Mouse (Mus musculus) ES-Bruce4 (cell line): ENCODE results near the gene Stpg4. TPM values are rescaled to one million over a fixed set of nuclear protein-coding genes. Genes with fewer than 3 reads are reported as not detected.

ENCODE experiments used
- H3K27ac ChIP-seq: 2 replicates; pipeline ENCODE4 v1.5.1; 2012; ENCODE audit warnings: low read length, inconsistent platforms; ENCODE audit not compliant: insufficient read depth
- H3K27me3 ChIP-seq: 2 replicates; pipeline ENCODE4 v1.6.1; 2012; ENCODE audit warnings: mild to moderate bottlenecking, low read length, inconsistent platforms; ENCODE audit not compliant: control insufficient read depth, poor library complexity, insufficient read depth, severe bottlenecking
- H3K36me3 ChIP-seq: 2 replicates; pipeline ENCODE4 v1.6.1; 2012; ENCODE audit warnings: inconsistent platforms, mild to moderate bottlenecking, low read length, moderate library complexity; ENCODE audit not compliant: control insufficient read depth, poor library complexity, insufficient read depth, severe bottlenecking
- H3K4me1 ChIP-seq: one replicate; pipeline ENCODE4 v1.8.1; 2011; ENCODE audit warnings: low read length; ENCODE audit not compliant: control insufficient read depth, insufficient read depth
- H3K4me3 ChIP-seq: 2 replicates; pipeline ENCODE4 v1.5.1; 2011; ENCODE audit warnings: low read depth, mild to moderate bottlenecking, low read length
- H3K9ac ChIP-seq: 2 replicates; pipeline ENCODE4 v1.6.1; 2012; ENCODE audit warnings: low read depth, mild to moderate bottlenecking, inconsistent platforms; ENCODE audit not compliant: poor library complexity, severe bottlenecking
- H3K9me3 ChIP-seq: replicated peaks from 2 replicates; pipeline ENCODE4 v1.6.1; 2012; ENCODE audit warnings: mild to moderate bottlenecking, low read length, inconsistent platforms; ENCODE audit not compliant: control insufficient read depth, poor library complexity, insufficient read depth, severe bottlenecking
- CTCF ChIP-seq: IDR thresholded peaks from one replicate; pipeline ENCODE4 v1.8.1; 2011; ENCODE audit warnings: low read depth, low read length
- EP300 ChIP-seq: IDR thresholded peaks from 2 replicates; pipeline ENCODE4 v1.6.1; 2011; ENCODE audit warnings: low read depth, low read length; ENCODE audit not compliant: insufficient read depth
- POLR2A ChIP-seq: IDR thresholded peaks from one replicate; pipeline ENCODE4 v1.8.1; 2011; ENCODE audit warnings: low read length; ENCODE audit not compliant: insufficient read depth
- polyA plus RNA-seq: library from polyadenylated mRNA; stranded (reverse); fragments of >200 nt; gene quantifications from 2 replicates; pipeline ENCODE4 v1.2.4, GENCODE M21; 2011; ENCODE audit warnings: low read depth; ENCODE audit not compliant: missing spikeins, insufficient read depth, insufficient read length

Gene Stpg4
- polyA plus RNA-seq, 1 experiment: not detected

- Histone ChIP-seq H3K9ac (no peak overlapping the region), H3K27ac (peak overlapping the region; percentile 97), H3K36me3 (no peaks in the 10 kb centered on the region), H3K4me1 (peaks cover 4% of the 10 kb centered on the region), H3K4me3 (no peak overlapping the region), H3K27me3 (no peaks in the 10 kb centered on the region), H3K9me3 (no peaks in the 10 kb centered on the region)
- TF ChIP-seq POLR2A (no peak), EP300 (peak; percentile 91), CTCF (no peak)
Measured at GRCm38 (mm10) chr17:87471661-87472060, 44.1 kb upstream of the Stpg4 start.

- Histone ChIP-seq H3K27ac (peak overlapping the region; percentile 68), H3K27me3 (no peaks in the 10 kb centered on the region), H3K9me3 (no peaks in the 10 kb centered on the region), H3K4me3 (peak overlapping the region; percentile 23; the same call in 1 of the 2 replicates), H3K36me3 (no peaks in the 10 kb centered on the region), H3K4me1 (peaks cover 3% of the 10 kb centered on the region), H3K9ac (peak overlapping the region; percentile 42; the same call in 1 of the 2 replicates)
- TF ChIP-seq EP300 (peak; percentile 94), CTCF (no peak)
Measured at GRCm38 (mm10) chr17:87470797-87471196, 43.3 kb upstream of the Stpg4 start.

GRCm38 (mm10) chr17:87470282-87470681 lies 42.7 kb upstream of the Stpg4 start:
- Histone ChIP-seq H3K4me1 (peaks cover 2% of the 10 kb centered on the region), H3K36me3 (no peaks in the 10 kb centered on the region), H3K9me3 (no peaks in the 10 kb centered on the region), H3K27me3 (no peaks in the 10 kb centered on the region), H3K4me3 (peak overlapping the region; percentile 22; the same call in 1 of the 2 replicates), H3K9ac (peak overlapping the region; percentile 42; the same call in 1 of the 2 replicates), H3K27ac (peak overlapping the region; percentile 68)
- TF ChIP-seq CTCF (no peak), EP300 (0 out of 2 replicates have a peak, but pooled peaks have one; percentile 34)

- no peak overlapping the region for H3K4me3 ChIP-seq
- H3K9ac ChIP-seq: peak overlapping the region; percentile 7; the same call in 1 of the 2 replicates
- H3K27me3 ChIP-seq: no peaks in the 10 kb centered on the region
- no peaks in the 10 kb centered on the region for H3K9me3 ChIP-seq
- H3K36me3 ChIP-seq: peaks cover 4% of the 10 kb centered on the region; the same call in 1 of the 2 replicates
- TF ChIP-seq CTCF (no peak), EP300 (no peak), POLR2A (no peak)
- peaks cover 2% of the 10 kb centered on the region for H3K4me1 ChIP-seq
- peak overlapping the region; percentile 13; the same call in 1 of the 2 replicates for H3K27ac ChIP-seq
Measured at GRCm38 (mm10) chr17:87469428-87469827, 41.9 kb upstream of the Stpg4 start.

GRCm38 (mm10) chr17:87468616-87469015 lies 41.1 kb upstream of the Stpg4 start:
- no peaks in the 10 kb centered on the region for H3K27me3 ChIP-seq
- no peak overlapping the region for H3K4me3 ChIP-seq
- TF ChIP-seq CTCF (no peak), EP300 (no peak), POLR2A (no peak)
- no peak overlapping the region for H3K9ac ChIP-seq
- no peaks in the 10 kb centered on the region for H3K9me3 ChIP-seq
- no peak overlapping the region for H3K27ac ChIP-seq
- H3K36me3 ChIP-seq: peaks cover 4% of the 10 kb centered on the region; the same call in 1 of the 2 replicates
- H3K4me1 ChIP-seq: peaks cover 2% of the 10 kb centered on the region

GRCm38 (mm10) chr17:87461499-87461896 lies 34.0 kb upstream of the Stpg4 start:
- Histone ChIP-seq H3K27ac (no peak overlapping the region), H3K4me3 (no peak overlapping the region), H3K4me1 (peaks cover 8% of the 10 kb centered on the region), H3K27me3 (no peaks in the 10 kb centered on the region), H3K9me3 (no peaks in the 10 kb centered on the region), H3K36me3 (peaks cover 4% of the 10 kb centered on the region; the same call in 1 of the 2 replicates), H3K9ac (no peak overlapping the region)
- TF ChIP-seq EP300 (no peak), CTCF (peak; percentile 2), POLR2A (no peak)
